Mouse (Mus musculus) heart, embryonic 15.5 days (tissue): ENCODE measurements around the gene Nifk. TPM values are rescaled to one million over a fixed set of nuclear protein-coding genes. Genes with fewer than 3 reads are reported as not detected.

Experiments used
- ATAC-seq: fragments of 200-750 bp; cut with Nextera tagmentation; replicated peaks from 2 replicates; pipeline ENCODE4 v1.8.0; 2017; ENCODE audit warnings: low read depth, moderate TSS enrichment; ENCODE audit not compliant: insufficient number of reproducible peaks, insufficient read depth, low FRiP score
- H3K27ac ChIP-seq: fragments of 300-500 bp; sonication (generic); 2 replicates; pipeline ENCODE4 v1.5.1; 2015; ENCODE audit warnings: mild to moderate bottlenecking, inconsistent platforms
- H3K27me3 ChIP-seq: fragments of 300-500 bp; sonication (generic); 2 replicates; pipeline ENCODE4 v1.6.1; 2015; ENCODE audit warnings: inconsistent platforms
- H3K36me3 ChIP-seq: fragments of 300-500 bp; sonication (generic); 2 replicates; pipeline ENCODE4 v1.6.1; 2015; ENCODE audit warnings: mild to moderate bottlenecking, inconsistent platforms
- H3K4me1 ChIP-seq: fragments of 300-500 bp; sonication (generic); replicated peaks from 2 replicates; pipeline ENCODE4 v1.6.1; 2015; ENCODE audit warnings: inconsistent platforms
- H3K4me2 ChIP-seq: fragments of 300-500 bp; sonication (generic); 2 replicates; pipeline ENCODE4 v1.6.1; 2015; ENCODE audit warnings: inconsistent platforms, mild to moderate bottlenecking, moderate library complexity
- H3K4me3 ChIP-seq: fragments of 300-500 bp; sonication (generic); 2 replicates; pipeline ENCODE4 v1.5.1; 2015; ENCODE audit warnings: mild to moderate bottlenecking, inconsistent platforms
- H3K9ac ChIP-seq: fragments of 300-500 bp; sonication (generic); 2 replicates; pipeline ENCODE4 v1.6.1; 2015; ENCODE audit warnings: mild to moderate bottlenecking, inconsistent platforms
- H3K9me3 ChIP-seq: fragments of 300-500 bp; sonication (generic); replicated peaks from 2 replicates; pipeline ENCODE4 v1.6.1; 2016; ENCODE audit warnings: inconsistent platforms
- WGBS: fragments of 180-500 bp; shearing (Covaris S2); methylation state at CpG from one replicate; pipeline ENCODE4 v1.1.7; 2015; ENCODE audit warnings: mixed read lengths; 5-methylcytosine and 5-hydroxymethylcytosine counted together
- polyA plus RNA-seq: library from polyadenylated mRNA; unstranded; fragments of >200 nt; fragmentation: Nextera tagmentation; extraction: Ambion mirVana; gene quantifications from 2 replicates; pipeline ENCODE4 v1.2.1, GENCODE M21; 2015

The Nifk gene
- polyA plus RNA-seq, 1 experiment from 2014 or later, result 41.6 TPM

DNA sequence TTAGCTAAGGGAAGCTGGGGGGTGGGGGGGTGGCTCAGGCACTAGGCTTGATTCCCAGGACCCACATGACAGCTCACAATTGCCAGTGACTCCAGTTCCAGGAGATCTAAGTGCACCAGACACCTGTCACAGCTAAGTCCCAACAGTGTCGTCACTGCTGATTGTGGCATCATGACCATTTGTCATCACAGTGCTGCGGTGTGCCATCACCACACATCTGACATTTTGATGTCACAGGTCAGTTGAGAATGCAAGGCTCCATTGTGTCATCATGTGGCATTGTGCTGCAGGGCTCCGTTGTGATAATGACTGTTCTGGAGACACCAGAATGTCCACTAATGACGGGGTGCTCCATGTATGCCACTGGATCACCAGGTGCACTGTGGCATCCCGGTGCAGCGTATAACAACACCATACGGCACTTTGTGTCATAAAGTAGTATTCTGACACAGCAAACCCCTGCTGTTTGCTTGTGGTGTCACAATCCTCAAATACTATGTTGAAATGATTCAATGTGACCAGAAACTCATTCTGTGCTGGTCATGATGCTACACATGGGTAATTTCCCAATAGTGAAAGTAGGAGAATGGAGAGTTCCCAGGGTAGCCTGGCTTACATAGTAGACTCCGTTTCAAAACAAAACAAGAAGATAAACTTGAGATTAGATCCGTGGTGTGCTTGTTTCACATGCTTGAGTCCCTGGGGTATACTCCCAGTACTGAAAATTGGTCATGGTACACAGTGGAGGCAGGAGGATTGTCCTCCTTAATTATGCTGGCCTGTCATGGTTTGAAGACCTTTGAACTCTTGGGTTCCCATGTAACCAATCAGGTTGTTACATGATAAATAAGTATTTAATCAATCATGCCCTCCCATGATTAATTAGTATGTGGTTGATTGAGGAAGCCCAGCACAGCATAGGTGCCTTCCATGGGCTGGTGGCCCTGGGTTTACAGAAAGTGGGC is 13.4 kb downstream of the Nifk start:
- H3K9me3 ChIP-seq, result no peaks in the 10 kb centered on the region
- no peak overlapping the region for H3K4me2 ChIP-seq
- H3K4me1 ChIP-seq, result no peaks in the 10 kb centered on the region
- no peak overlapping the region for H3K4me3 ChIP-seq
- H3K9ac ChIP-seq, result no peak overlapping the region
- 80% methylated on average over 9 of the region's 9 CpGs for WGBS
- no peaks in the 10 kb centered on the region for H3K27me3 ChIP-seq
- no peak overlapping the region for H3K27ac ChIP-seq
- ATAC-seq, result no peak
- peaks cover 49% of the 10 kb centered on the region for H3K36me3 ChIP-seq

DNA sequence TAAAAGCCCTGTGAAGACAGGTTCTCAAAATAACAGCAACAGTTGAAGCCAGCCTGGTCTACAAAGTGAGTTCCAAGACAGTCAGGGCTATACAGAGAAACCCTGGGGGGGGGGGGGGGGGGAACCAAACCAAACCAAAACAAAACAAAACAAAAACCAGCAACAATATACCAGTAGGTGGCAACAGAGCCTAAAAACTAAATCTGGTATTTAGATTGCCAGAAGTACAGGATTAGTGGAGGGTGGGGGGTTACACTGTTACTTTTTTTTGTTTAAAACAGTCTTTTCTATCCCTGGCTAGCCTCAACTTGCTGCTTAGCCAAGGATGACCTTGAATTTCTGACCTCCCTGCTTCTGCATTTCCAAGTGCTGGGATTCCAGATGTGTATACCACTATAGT is 14.2 kb downstream of the Nifk start:
- no peaks in the 10 kb centered on the region for H3K4me1 ChIP-seq
- H3K4me2 ChIP-seq, result no peak overlapping the region
- peaks cover 41% of the 10 kb centered on the region for H3K36me3 ChIP-seq
- no peaks in the 10 kb centered on the region for H3K27me3 ChIP-seq
- no peak for ATAC-seq
- H3K9me3 ChIP-seq, result no peaks in the 10 kb centered on the region
- H3K4me3 ChIP-seq, result no peak overlapping the region
- H3K9ac ChIP-seq, result no peak overlapping the region
- H3K27ac ChIP-seq, result no peak overlapping the region

DNA sequence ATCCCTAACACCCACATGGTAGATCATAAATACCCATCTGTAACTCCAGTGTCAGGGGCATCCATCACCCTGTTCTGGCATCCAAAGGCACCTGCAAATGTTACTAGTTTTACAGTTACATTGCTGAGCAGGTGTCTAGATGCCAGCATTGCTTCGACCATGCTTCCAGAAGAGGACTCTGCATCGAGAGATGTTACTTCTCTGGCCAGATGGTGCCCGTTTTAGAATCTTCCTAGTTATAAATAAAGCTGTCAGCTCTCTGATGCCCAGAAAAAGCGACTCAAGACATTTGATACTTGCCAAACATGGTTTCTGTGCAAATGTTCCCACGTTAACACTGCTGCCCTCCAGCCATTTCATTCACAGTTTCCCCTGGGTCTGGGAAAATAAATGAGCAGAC is 16.3 kb downstream of the Nifk start:
- 50% methylated on average over 5 of the region's 5 CpGs for WGBS
- Histone ChIP-seq H3K27me3 (no peaks in the 10 kb centered on the region), H3K9ac (no peak overlapping the region), H3K4me3 (no peak overlapping the region), H3K4me2 (no peak overlapping the region), H3K4me1 (peaks cover 4% of the 10 kb centered on the region; the same call in 1 of the 2 replicates), H3K36me3 (peaks cover 20% of the 10 kb centered on the region), H3K9me3 (no peaks in the 10 kb centered on the region), H3K27ac (no peak overlapping the region)
- no peak for ATAC-seq

DNA sequence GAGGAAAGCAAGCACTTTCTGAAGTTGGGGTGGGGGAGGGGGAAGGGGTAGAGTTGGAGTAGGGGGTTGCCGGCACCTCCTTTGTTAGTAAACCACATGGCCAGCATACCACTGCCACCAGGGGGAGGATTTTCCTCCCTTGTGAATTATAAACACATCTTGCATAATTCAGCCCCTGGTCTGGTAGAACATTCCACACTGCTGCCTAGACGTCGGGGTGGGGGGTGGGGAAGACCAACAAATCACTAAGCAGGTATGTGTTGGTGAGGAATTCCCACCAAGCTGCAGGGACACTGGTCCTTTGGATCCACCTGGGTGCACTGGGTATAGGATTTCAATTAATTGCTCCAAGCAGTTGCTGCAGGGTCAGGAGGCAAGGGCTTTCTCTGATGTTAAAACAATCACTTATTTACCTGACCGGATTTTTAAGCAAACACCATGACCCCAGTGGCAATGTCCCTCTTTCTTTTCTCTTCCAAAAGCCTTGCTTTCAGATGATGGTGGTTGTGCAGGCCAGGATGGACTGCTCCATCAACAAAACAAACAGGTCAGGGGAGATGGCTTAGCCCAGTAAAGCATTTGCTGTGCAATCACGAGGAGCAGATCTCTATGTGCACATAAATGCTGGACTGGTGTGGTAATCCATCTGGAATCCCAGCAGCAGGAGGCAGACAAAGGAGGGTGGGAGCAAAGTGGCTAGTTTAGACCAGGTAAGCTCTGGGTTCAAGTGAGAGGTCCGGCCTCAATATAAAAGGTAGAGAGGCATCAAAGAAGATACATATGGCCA is 22.2 kb downstream of the Nifk start:
- no peaks in the 10 kb centered on the region for H3K36me3 ChIP-seq
- H3K27me3 ChIP-seq, result no peaks in the 10 kb centered on the region
- H3K9ac ChIP-seq, result no peak overlapping the region
- ATAC-seq, result no peak
- H3K4me1 ChIP-seq, result peaks cover 4% of the 10 kb centered on the region; the same call in 1 of the 2 replicates
- H3K4me3 ChIP-seq, result no peak overlapping the region
- no peaks in the 10 kb centered on the region for H3K9me3 ChIP-seq
- 32% methylated on average over 6 of the region's 6 CpGs for WGBS
- H3K27ac ChIP-seq, result no peak overlapping the region
- no peak overlapping the region for H3K4me2 ChIP-seq

DNA sequence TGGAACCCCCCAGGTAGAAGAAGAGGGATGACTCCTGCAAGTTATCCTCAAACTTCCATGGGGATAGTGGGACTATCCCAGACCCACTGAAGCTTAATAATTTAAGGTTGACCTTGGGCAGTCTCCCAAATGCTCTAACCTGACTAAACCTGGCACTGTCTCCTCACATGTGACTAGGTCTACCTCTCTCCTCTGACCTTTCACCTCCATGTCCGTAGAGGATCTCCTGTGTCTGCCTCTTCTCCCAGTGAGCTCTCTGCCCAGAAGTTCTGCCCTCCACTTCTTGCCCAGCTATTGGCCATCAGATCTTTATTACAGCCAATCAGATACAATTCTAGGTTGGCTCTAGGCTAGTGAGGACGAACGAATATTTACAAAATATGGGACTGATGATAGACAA is 28.3 kb downstream of the Nifk start:
- Histone ChIP-seq H3K9ac (no peak overlapping the region), H3K4me2 (no peak overlapping the region), H3K9me3 (no peaks in the 10 kb centered on the region), H3K36me3 (no peaks in the 10 kb centered on the region), H3K4me3 (no peak overlapping the region), H3K27ac (no peak overlapping the region), H3K27me3 (no peaks in the 10 kb centered on the region), H3K4me1 (no peaks in the 10 kb centered on the region)
- WGBS, result 74% methylated on average over 3 of the region's 3 CpGs
- no peak for ATAC-seq

DNA sequence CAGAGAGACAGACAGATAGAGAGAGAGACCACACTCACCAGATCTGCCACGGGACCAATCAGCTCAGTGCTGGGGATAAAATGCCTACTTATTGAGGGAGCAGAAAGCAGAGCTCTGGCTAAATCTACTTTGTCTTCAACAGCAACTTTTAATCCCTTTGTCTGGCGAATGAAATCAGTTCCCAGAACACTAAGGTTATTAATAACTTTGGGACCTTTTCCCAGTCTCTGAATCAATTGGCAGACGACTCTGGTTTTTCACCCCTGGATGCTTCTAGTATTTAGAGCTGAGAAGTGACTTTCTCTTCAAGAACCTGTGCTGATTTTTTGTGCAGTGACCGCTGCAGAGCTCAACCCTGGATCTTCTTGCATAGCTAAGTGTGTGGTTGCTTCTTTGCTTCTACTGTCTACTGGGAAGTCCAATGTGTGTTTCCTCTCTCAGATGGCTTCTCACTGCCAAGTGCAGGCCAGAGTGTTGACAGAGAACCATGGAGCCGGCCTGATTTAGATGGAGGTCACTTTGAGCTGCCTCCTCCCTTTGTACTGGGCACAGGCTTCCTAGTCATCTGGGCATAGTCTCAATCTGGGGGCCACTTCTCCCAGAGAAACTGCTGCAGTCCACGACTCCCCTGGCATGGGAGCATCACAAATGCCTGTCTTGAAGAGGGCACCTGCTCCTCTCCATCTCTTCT is 37.6 kb downstream of the Nifk start:
- H3K9ac ChIP-seq, result no peak overlapping the region
- peak overlapping the region; percentile 89 for H3K27ac ChIP-seq
- H3K4me2 ChIP-seq, result peak overlapping the region; percentile 36

DNA sequence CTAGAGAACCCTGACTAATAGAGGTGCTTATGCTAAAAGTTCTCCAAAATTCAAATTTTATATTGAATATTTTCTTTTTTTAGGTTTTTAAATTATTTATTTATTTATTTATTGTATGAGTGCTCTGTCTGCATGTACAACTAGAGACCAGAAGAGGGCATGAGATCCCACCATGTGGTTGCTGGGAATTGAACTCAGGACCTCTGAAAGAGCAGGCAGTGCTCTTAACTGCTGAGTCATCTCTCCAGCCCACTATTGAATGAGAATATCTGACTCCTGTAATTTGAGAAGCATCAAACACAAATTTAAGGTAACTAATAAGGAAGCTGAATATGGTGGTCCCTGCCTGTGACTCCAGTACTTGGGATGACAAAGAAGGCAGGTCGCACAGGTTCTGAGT is 46.3 kb downstream of the Nifk start:
- no peak for ATAC-seq
- H3K27ac ChIP-seq, result no peak overlapping the region
- H3K36me3 ChIP-seq, result no peaks in the 10 kb centered on the region
- 91% methylated on average over 1 of the region's 1 CpGs for WGBS
- H3K27me3 ChIP-seq, result no peaks in the 10 kb centered on the region
- H3K9ac ChIP-seq, result no peak overlapping the region
- H3K9me3 ChIP-seq, result no peaks in the 10 kb centered on the region
- no peak overlapping the region for H3K4me3 ChIP-seq
- peaks cover 3% of the 10 kb centered on the region; the same call in 1 of the 2 replicates for H3K4me1 ChIP-seq
- H3K4me2 ChIP-seq, result no peak overlapping the region

More for the DNA sequence above, 37.6 kb downstream of the Nifk start:
- Histone ChIP-seq H3K9me3 (no peaks in the 10 kb centered on the region), H3K4me1 (peaks cover 17% of the 10 kb centered on the region), H3K36me3 (no peaks in the 10 kb centered on the region), H3K4me3 (no peak overlapping the region; the same call in 1 of the 2 replicates), H3K27me3 (no peaks in the 10 kb centered on the region)
- ATAC-seq, result peak; percentile 83
- WGBS, result 30% methylated on average over 6 of the region's 6 CpGs

DNA sequence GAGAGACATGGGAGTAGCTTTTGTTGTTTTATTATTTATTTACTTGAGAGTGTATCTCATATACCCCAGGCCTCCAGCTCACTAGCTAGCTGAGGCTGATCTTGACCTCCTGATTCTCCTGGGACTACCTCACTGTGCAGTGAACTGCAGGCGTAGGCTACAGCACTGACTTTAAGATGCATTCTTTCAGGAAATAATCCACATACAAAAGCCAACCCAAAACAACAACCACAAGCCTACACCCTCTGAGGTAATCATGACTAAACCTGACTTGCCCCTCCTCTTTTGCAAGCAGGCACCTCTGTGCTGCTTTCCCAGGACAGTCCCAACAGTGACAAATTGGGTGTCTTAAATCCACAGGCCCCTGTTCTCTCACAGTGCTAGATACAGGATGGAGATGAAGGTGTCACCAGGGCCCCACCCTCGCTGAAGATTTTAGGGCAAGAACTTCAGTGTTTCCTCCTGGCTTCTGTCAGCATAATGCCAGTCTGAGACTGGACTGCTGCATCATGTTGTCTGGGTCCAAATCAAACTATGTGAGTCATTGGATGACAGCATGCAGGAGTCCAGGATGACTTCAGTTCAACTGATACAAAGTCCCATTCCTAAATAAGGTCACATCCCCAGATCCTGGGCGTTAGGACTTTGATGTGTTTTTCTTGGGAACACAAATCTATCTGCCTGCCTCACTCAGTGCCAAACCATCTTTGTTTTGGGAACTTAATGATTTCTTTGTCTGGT is 47.3 kb downstream of the Nifk start:
- Histone ChIP-seq H3K9me3 (no peaks in the 10 kb centered on the region), H3K4me1 (peaks cover 3% of the 10 kb centered on the region; the same call in 1 of the 2 replicates), H3K27me3 (no peaks in the 10 kb centered on the region), H3K4me3 (no peak overlapping the region), H3K4me2 (no peak overlapping the region), H3K36me3 (no peaks in the 10 kb centered on the region), H3K27ac (no peak overlapping the region), H3K9ac (no peak overlapping the region)
- 59% methylated on average over 3 of the region's 3 CpGs for WGBS
- no peak for ATAC-seq

DNA sequence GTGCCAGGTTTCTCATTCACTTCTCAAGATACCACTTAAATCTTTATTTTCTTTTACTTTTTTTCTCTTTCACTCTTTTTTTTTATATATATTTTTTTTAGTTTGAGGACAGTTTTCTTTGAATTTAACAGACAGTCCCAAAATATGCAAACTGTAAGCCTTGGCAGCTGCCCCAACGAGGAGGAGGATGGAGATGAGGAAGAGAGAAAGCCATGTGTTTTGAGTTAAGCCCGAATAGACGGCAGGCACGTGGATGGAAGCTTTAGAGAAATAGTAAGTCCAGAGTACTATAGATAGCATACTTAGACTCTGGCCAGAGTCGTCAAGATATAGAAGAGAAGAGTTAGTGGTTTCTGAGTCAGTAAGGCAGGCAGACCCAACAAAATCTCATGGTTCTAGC is 56.1 kb downstream of the Nifk start:
- no peak overlapping the region for H3K27ac ChIP-seq
- 49% methylated on average over 5 of the region's 5 CpGs for WGBS
- no peaks in the 10 kb centered on the region for H3K27me3 ChIP-seq
- no peak overlapping the region for H3K4me3 ChIP-seq
- no peak for ATAC-seq
- no peaks in the 10 kb centered on the region for H3K9me3 ChIP-seq
- H3K36me3 ChIP-seq, result no peaks in the 10 kb centered on the region
- no peak overlapping the region for H3K9ac ChIP-seq
- H3K4me2 ChIP-seq, result no peak overlapping the region
- H3K4me1 ChIP-seq, result no peaks in the 10 kb centered on the region

DNA sequence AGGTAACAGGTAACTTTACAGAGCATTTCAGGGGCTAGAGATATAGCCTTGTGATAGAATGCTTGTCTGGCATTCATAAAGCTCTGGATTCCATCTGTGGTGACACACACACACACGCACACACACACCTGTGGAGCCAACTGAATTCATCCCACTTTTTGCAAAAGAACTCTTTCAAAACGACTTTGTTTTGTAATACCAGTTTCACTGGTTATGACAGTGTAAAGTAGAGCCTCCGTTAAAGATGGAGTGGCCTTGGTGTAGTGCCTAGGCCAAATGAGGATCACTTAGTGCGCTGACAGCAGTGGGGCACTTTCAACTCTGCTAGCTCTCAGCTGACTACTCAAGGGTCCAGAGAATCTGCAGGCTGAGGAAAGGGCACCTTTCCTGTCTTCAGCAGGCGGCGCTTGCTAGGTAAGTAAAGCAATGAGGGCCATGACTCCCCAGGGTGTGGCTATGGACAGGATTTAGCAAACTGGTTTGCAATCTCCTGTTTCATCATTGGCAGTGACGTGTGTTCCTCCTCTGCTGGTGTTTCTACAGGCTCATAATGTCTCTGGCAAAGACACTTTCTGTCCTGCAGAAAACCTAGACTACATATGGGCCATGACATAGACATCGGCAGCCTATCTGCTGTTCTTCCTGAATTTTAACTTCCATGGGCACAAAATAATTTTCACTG is 58.6 kb downstream of the Nifk start:
- no peak overlapping the region for H3K4me3 ChIP-seq
- no peaks in the 10 kb centered on the region for H3K4me1 ChIP-seq
- H3K9ac ChIP-seq, result no peak overlapping the region
- WGBS, result 68% methylated on average over 8 of the region's 8 CpGs
- H3K36me3 ChIP-seq, result no peaks in the 10 kb centered on the region
- no peaks in the 10 kb centered on the region for H3K9me3 ChIP-seq
- H3K4me2 ChIP-seq, result no peak overlapping the region
- H3K27ac ChIP-seq, result no peak overlapping the region
- ATAC-seq, result no peak
- H3K27me3 ChIP-seq, result no peaks in the 10 kb centered on the region
